Mouse (Mus musculus): ENCODE data around the gene Adamtsl5. TPM values are rescaled to one million over a fixed set of nuclear protein-coding genes. Genes with fewer than 3 reads are reported as not detected.
"Not testable (repeated sequence)": the region's sequence is repeated elsewhere in the genome, so short reads cannot be mapped to it uniquely, and the experiment has no call there.

Gene Adamtsl5
- total RNA-seq, 4 experiments from 2014 or later: 9.2 to 11.1 (median 10.3) TPM

DNA sequence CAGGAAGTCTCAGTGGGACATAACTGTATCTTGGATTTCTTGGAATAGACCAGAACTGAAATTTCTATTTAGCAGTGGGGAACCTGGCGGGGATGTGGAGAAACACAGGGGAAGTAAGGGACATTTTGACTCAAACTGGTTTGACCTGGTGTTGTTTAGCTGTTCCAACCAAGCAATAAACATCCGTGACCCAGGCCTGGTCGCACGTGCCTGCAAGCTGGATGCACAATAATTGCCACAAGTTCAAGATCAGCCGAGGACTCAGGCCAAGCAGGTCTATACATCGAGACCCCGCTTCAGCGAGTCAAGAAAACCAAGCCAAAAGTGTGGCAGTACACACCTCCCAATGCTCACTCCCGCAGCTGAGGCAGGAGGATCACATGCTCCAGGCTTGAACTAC lies 23.8 kb upstream of the Adamtsl5 start:
- DNase-seq: no peak

DNA sequence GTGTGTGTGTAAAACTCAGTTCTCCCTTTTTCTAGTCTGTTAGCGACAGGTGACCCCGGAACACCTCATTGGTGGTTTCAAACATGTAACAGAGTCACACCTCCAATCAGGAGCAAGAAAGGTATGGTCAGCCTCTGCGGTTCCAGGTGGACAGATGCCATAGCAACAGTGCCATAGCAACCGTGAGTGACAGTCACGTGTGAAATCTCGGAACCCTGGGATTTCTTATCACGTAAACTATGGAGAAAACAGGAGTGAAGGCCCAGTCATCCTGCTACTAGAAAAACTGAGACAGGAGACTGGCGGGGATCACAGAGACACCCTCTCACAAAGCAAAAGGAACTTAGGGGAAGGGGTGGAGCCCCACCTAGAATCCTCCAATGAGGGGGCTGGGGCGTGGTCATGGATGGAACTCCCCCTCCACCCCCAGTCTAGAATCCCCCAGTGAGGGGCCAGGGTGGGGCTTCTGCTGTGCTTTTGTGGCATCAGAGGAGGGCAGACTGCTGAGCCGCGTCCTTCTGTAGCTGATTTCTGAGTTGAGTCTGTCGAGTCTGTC lies 23.3 kb upstream of the Adamtsl5 start:
- no peak for DNase-seq

DNA sequence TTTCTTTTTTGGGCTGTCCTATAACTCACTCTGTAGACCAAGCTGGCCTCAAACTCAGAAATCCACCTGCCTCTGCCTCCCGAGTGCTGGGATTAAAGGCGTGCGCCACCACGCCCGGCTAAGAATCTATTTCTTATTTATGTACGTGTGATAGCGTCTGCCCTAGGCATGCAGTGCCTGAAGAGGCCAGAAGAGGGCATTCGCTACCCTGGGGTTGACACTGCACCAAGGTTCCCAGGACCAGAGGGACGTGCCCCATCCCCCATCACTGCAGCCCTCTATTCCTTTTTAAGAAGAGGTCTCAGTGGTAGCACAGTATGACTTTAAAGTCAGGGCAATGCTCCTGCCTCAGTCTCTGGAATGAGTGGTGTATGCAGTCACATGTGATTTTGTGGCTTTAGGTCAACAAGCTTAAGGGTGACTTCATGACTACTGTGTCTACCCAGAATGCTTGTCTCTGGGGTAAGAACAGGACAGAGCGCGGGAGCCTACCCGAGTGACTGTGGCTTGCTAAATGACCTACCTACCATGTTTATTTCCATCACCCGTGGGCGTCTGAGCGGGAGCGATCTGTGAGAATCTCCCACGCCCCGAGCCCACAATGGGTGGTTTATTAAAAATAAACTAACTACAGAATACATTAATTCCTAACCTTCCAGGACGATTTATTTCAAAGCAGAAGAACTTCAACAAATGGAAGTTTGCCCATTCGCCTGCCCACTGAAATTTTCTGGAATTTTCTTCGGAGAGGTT lies 22.0 kb upstream of the Adamtsl5 start:
- DNase-seq: no peak

- no peak for DNase-seq
Measured at GRCm38 (mm10) chr10:80368392-80368791, 20.2 kb upstream of the Adamtsl5 start.

DNA sequence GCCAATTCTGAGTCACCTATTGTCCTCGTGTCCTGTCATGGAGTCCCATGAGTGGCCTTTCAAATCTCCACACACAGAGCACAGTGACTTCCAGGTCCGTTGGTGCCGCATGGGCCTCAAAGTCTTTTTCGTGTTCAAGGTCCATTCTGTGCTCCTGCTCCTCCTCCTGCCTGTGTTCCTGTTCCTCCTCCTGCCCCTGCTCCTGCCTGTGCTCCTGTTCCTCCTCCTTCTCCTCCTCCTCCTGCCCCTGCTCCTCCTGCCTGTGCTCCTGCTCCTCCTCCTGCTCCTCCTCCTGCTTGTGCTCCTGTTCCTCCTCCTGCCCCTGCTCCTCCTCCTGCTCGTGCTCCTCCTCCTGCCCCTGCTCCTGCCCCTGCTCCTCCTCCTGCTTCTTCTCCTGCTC lies 19.7 kb upstream of the Adamtsl5 start:
- DNase-seq: no peak

GRCm38 (mm10) chr10:80365736-80366135 lies 17.5 kb upstream of the Adamtsl5 start:
- no peak for DNase-seq

GRCm38 (mm10) chr10:80363734-80364133 lies 15.5 kb upstream of the Adamtsl5 start:
- no peak for DNase-seq

GRCm38 (mm10) chr10:80357994-80358639 lies 9.9 kb upstream of the Adamtsl5 start:
- DNase-seq: no peak

GRCm38 (mm10) chr10:80357336-80357735 lies 9.1 kb upstream of the Adamtsl5 start:
- DNase-seq: no peak

DNA sequence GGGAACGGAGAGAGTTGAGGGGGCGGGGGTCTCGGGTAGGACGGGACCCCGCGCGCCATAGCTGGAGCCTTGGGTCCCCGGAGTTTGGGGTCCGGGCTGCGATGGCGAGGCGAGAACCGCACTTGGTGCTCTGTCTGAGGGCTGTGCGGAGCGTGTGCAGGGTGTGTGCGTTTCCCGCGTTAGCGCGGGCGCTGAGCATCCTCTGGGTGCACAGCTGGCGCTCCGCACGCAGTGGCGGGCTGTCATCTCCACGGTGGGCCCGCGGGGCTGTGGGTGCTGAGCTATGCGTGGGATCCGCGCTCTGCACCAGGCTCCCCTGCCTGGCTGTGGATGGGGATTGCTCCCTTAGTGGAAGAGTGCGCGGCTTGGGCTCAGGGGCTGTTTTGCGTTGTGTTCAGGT lies 8.5 kb upstream of the Adamtsl5 start:
- no peak for DNase-seq

DNA sequence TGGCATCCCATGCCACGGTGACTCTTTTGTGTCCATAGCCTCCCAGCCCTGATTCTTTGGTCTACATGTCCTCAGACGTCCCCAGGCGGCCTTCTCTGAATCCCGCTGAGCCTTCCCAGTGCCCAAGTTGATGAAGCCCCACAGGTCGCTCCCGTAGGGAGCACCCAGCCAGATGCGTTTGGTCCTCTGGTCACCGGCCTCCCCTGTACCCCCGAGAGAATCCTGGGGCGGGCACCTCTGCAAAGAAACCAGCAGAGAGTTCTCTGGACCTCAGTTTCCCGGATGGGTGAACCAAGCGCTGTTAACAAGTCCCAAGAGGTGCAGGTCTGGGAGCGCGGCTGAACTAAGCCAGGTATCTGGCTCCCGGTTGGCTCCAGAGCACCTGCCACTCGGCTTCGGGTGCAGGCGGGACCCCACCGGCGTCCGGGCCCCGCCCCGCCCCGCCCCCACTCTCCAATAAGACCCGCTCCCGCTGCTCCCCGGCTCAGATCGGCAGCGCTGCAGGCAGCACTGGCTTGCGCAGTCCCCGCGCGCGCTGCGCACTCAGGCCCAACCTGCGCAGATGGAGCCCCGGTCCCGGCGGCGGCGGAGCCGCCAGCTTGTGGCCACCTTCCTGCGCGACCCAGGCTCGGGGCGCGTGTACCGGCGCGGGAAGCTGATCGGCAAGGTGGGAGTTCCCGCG lies 7.9 kb upstream of the Adamtsl5 start, which contains the start of gene Plk5:
Gene Plk5 (plus strand): TSS at position 459 of the 682 bp plus-strand sequence.
- DNase-seq: no peak

- DNase-seq: no peak
Measured at GRCm38 (mm10) chr10:80355431-80355830, 7.2 kb upstream of the Adamtsl5 start.

GRCm38 (mm10) chr10:80352727-80353126 lies 4.5 kb upstream of the Adamtsl5 start:
- no peak for DNase-seq

DNA sequence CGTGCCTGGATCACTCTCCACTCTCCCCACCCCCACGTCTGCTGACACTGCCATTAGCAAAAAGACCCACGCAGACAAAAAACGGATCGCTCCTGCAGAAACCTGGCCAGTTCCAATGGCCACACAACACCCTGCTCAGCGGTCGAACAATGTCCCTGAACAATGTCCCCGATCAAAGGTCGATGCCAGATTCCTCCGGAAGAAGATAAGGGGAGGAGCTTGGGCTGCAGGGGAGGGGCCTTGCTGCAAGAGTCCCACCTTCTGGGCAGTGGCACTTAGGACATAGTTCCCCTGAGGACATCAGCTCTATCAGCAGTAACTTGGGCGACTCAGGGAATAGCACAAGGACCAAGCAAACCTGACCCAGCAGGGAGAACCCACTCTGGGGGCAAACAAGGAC lies 3.7 kb upstream of the Adamtsl5 start:
- no peak for DNase-seq

GRCm38 (mm10) chr10:80350292-80350691 lies 2.1 kb upstream of the Adamtsl5 start:
- DNase-seq: peak; percentile 62

- no peak for DNase-seq
Measured at GRCm38 (mm10) chr10:80348981-80349380, 769 bp upstream of the Adamtsl5 start.

DNA sequence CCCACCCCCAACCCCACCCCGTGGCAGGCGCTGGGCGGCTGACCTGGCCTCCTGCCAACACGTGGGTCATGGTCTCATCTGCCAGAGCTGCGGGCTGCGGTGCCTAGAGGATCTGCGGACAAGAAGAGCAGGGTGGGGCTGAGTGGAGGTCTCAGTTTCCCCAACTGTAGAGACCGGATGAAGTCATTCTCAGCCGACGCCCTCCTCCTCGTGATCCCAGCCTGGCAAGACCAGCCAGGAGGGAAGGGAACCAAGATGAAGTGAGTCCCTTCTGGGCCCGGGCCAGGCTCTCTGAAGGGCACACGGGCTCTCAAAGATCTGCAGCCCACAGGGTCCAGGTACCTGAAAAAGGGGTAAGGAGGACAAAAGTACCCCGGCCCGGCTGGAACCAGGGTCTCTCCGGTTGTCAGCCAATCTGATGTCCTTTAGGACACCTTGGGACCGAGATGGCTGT lies 671 bp downstream of the Adamtsl5 start:
- no peak for DNase-seq

- not testable (repeated sequence) for DNase-seq
Measured at GRCm38 (mm10) chr10:80345929-80346328, 2.3 kb downstream of the Adamtsl5 start.

DNA sequence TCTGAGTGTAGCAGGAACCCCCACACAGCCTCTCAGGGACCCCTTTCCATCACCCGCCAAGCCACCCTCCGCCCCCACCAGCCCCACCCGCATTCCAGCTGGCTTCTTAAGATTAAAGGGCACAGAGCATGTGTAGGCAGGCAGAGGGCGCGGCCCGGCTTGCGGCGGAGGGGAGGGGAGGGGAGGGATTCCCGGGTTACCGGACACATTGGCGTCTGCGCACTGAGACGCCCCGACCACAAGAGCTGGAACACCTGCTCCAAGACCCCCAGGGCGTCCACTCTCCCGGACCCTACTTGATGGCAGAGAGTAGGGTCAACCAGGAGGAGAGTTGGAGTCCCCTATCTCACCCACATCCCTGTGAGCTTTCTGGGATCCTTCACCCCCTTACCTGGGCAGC lies 3.1 kb downstream of the Adamtsl5 start:
- DNase-seq: no peak

GRCm38 (mm10) chr10:80344131-80344661 lies 4.0 kb downstream of the Adamtsl5 start:
- no peak for DNase-seq

GRCm38 (mm10) chr10:80343425-80343895 lies 4.8 kb downstream of the Adamtsl5 start:
- no peak for DNase-seq

GRCm38 (mm10) chr10:80342749-80343424 lies 5.3 kb downstream of the Adamtsl5 start:
- DNase-seq: peak; percentile 54
